Mouse (Mus musculus) stomach, postnatal 0 days (tissue): ENCODE measurements around the gene Mrgprd. TPM values are rescaled to one million over a fixed set of nuclear protein-coding genes. Genes with fewer than 3 reads are reported as not detected.
A peak's percentile ranks its signal among the peaks of the same experiment; 100 is the strongest.

ENCODE experiments used
- ATAC-seq: fragments of 200-750 bp; cut with Nextera tagmentation; 2 replicates; pipeline ENCODE4 v1.8.0; 2017; ENCODE audit not compliant: low FRiP score, low TSS enrichment
- DNase-seq: peaks from one replicate; pipeline ENCODE4 v3.0.0-alpha.2; 2016; ENCODE audit warnings: low spot score
- H3K27ac ChIP-seq: fragments of 300-500 bp; sonication (generic); replicated peaks from 2 replicates; pipeline ENCODE4 v1.5.1; 2014; ENCODE audit warnings: mild to moderate bottlenecking, control low read depth
- H3K27me3 ChIP-seq: fragments of 300-500 bp; sonication (generic); 2 replicates; pipeline ENCODE4 v1.6.1; 2014; ENCODE audit warnings: low read length; ENCODE audit not compliant: control insufficient read depth, insufficient read depth
- H3K36me3 ChIP-seq: fragments of 300-500 bp; sonication (generic); 2 replicates; pipeline ENCODE4 v1.6.1; 2014; ENCODE audit warnings: low read length, mixed read lengths; ENCODE audit not compliant: control insufficient read depth, insufficient read depth
- H3K4me1 ChIP-seq: fragments of 300-500 bp; sonication (generic); replicated peaks from 2 replicates; pipeline ENCODE4 v1.6.1; 2014; ENCODE audit warnings: antibody characterized with exemption; ENCODE audit not compliant: control insufficient read depth, insufficient read depth
- H3K4me2 ChIP-seq: fragments of 300-500 bp; sonication (generic); replicated peaks from 2 replicates; pipeline ENCODE4 v1.6.1; 2014; ENCODE audit warnings: low read depth, mild to moderate bottlenecking, control low read depth, moderate library complexity
- H3K4me3 ChIP-seq: fragments of 300-500 bp; sonication (generic); 2 replicates; pipeline ENCODE4 v1.5.1; 2014; ENCODE audit warnings: low read depth, low read length, control low read depth
- H3K9ac ChIP-seq: fragments of 300-500 bp; sonication (generic); 2 replicates; pipeline ENCODE4 v1.6.1; 2014; ENCODE audit warnings: mild to moderate bottlenecking, low read length, control low read depth, mixed read lengths
- H3K9me3 ChIP-seq: fragments of 300-500 bp; sonication (generic); 2 replicates; pipeline ENCODE4 v1.6.1; 2016; ENCODE audit warnings: low read length; ENCODE audit not compliant: control insufficient read depth
- CTCF ChIP-seq: IDR thresholded peaks from 2 replicates; pipeline ENCODE4 v1.5.1; 2016; ENCODE audit warnings: antibody characterized with exemption, low read depth, mild to moderate bottlenecking, moderate library complexity
- EP300 ChIP-seq: optimal IDR thresholded peaks from 2 replicates; pipeline ENCODE3; 2016; ENCODE audit warnings: antibody characterized with exemption
- WGBS: fragments of 180-500 bp; shearing (Covaris S2); extraction: QIAGEN DNeasy Blood & Tissue Kit; methylation state at CpG from one replicate; pipeline ENCODE4 v1.1.7; 2014; 5-methylcytosine and 5-hydroxymethylcytosine counted together
- polyA plus RNA-seq: library from polyadenylated mRNA; unstranded; fragments of >200 nt; fragmentation: Nextera tagmentation; extraction: Ambion mirVana; gene quantifications from 2 replicates; pipeline ENCODE4 v1.2.1, GENCODE M21; 2015

Gene Mrgprd
- polyA plus RNA-seq, 1 experiment from 2014 or later = not detected

- Histone ChIP-seq H3K4me3 (no peak overlapping the region), H3K36me3 (no peaks in the 10 kb centered on the region), H3K27ac (no peak overlapping the region), H3K4me1 (no peaks in the 10 kb centered on the region), H3K9me3 (no peaks in the 10 kb centered on the region), H3K27me3 (no peaks in the 10 kb centered on the region), H3K9ac (no peak overlapping the region), H3K4me2 (no peak overlapping the region)
- 78% methylated on average over 5 of the region's 5 CpGs for WGBS
- TF ChIP-seq EP300 (no peak), CTCF (no peak)
- ATAC-seq (peak; percentile 53), DNase-seq (no peak)
Measured at GRCm38 (mm10) chr7:145340248-145340904, 25.7 kb downstream of the Mrgprd start.

Other genes starting within 250 kb of the Mrgprd start
- gene 1810010D01Rik, start 106.7 kb upstream of the Mrgprd start, polyA plus RNA-seq = 111 and 135 TPM in 2 replicates
- gene Tpcn2, start 30.8 kb upstream of the Mrgprd start, polyA plus RNA-seq = 5.3 and 5.8 TPM in 2 replicates
- 9.3 and 9.8 TPM in 2 replicates for gene Mrgprf, start 14.0 kb upstream of the Mrgprd start, polyA plus RNA-seq